Mouse (Mus musculus) heart, embryonic 12.5 days (tissue): Measurements from ENCODE around the gene Olfr26. TPM values are rescaled to one million over a fixed set of nuclear protein-coding genes. Genes with fewer than 3 reads are reported as not detected.
A peak's percentile ranks its signal among the peaks of the same experiment; 100 is the strongest.
"Not testable (repeated sequence)": the region's sequence is repeated elsewhere in the genome, so short reads cannot be mapped to it uniquely, and the experiment has no call there.

ENCODE experiments used
- ATAC-seq: fragments of 200-750 bp; cut with Nextera tagmentation; 2 replicates; pipeline ENCODE4 v1.8.0; 2017; ENCODE audit warnings: moderate TSS enrichment, moderate library complexity; ENCODE audit not compliant: insufficient number of reproducible peaks, low FRiP score
- H3K27ac ChIP-seq: fragments of 300-500 bp; sonication (generic); 2 replicates; pipeline ENCODE4 v1.5.1; 2016; ENCODE audit warnings: mild to moderate bottlenecking, moderate library complexity; ENCODE audit not compliant: poor library complexity, severe bottlenecking
- H3K27me3 ChIP-seq: fragments of 300-500 bp; sonication (generic); replicated peaks from 2 replicates; pipeline ENCODE4 v1.6.1; 2016; ENCODE audit warnings: mild to moderate bottlenecking, moderate library complexity
- H3K36me3 ChIP-seq: fragments of 300-500 bp; sonication (generic); 2 replicates; pipeline ENCODE4 v1.6.1; 2016; ENCODE audit warnings: mild to moderate bottlenecking, moderate library complexity
- H3K4me1 ChIP-seq: fragments of 300-500 bp; sonication (generic); replicated peaks from 2 replicates; pipeline ENCODE4 v1.6.1; 2016; ENCODE audit warnings: mild to moderate bottlenecking
- H3K4me2 ChIP-seq: fragments of 300-500 bp; sonication (generic); 2 replicates; pipeline ENCODE4 v1.6.1; 2016; ENCODE audit warnings: mild to moderate bottlenecking, moderate library complexity
- H3K4me3 ChIP-seq: fragments of 300-500 bp; sonication (generic); 2 replicates; pipeline ENCODE4 v1.5.1; 2016; ENCODE audit warnings: mild to moderate bottlenecking
- H3K9ac ChIP-seq: fragments of 300-500 bp; sonication (generic); 2 replicates; pipeline ENCODE4 v1.6.1; 2016; ENCODE audit warnings: mild to moderate bottlenecking, moderate library complexity
- H3K9me3 ChIP-seq: fragments of 300-500 bp; sonication (generic); replicated peaks from 2 replicates; pipeline ENCODE4 v1.6.1; 2016; ENCODE audit warnings: mild to moderate bottlenecking, moderate library complexity
- WGBS: fragments of 180-500 bp; shearing (Covaris S2); methylation state at CpG from one replicate; pipeline ENCODE4 v1.1.7; 2016; 5-methylcytosine and 5-hydroxymethylcytosine counted together
- polyA plus RNA-seq: library from polyadenylated mRNA; unstranded; fragments of >200 nt; fragmentation: Nextera tagmentation; extraction: Ambion mirVana; gene quantifications from 2 replicates; pipeline ENCODE4 v1.2.1, GENCODE M21; 2016

Olfr26 gene
- polyA plus RNA-seq: not detected in 2 replicates

GRCm38 (mm10) chr9:38854760-38855159 lies at the start of gene Olfr26:
Olfr26 (plus strand) TSS chr9:38855060.
- H3K9me3 ChIP-seq: no peaks in the 10 kb centered on the region
- no peak for ATAC-seq
- no peak within 1 kb of the TSS for H3K9ac ChIP-seq
- H3K4me1 ChIP-seq: no peaks in the 10 kb centered on the region
- H3K4me3 ChIP-seq: no peak within 1 kb of the TSS
- H3K27ac ChIP-seq: no peak within 1 kb of the TSS
- H3K36me3 ChIP-seq: no peaks in the 10 kb centered on the region
- no peaks in the 10 kb centered on the region for H3K27me3 ChIP-seq
- H3K4me2 ChIP-seq: no peak within 1 kb of the TSS

DNA sequence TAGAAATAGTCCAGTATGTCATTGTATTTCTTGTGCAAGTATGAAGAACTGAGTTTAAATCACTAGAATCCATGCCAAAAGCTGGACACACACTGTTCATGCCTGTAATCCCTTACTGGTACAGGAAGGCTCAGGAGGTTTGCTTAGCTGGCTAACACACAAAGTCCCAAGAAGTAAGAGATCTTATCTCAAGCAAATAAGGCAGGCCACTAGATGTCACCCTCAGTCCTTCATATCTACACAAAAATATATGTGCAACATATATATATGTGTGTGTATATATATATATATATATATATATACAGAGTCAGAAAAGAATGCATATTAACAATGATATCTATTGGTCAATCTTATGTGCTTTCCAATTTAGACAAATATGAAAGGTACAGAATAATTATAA lies 49.2 kb upstream of the Olfr26 start:
- no peak for ATAC-seq
- Histone ChIP-seq H3K4me1 (no peaks in the 10 kb centered on the region), H3K27ac (no peak overlapping the region), H3K36me3 (no peaks in the 10 kb centered on the region), H3K9me3 (no peaks in the 10 kb centered on the region), H3K4me3 (no peak overlapping the region), H3K27me3 (no peaks in the 10 kb centered on the region), H3K4me2 (no peak overlapping the region), H3K9ac (no peak overlapping the region)

DNA sequence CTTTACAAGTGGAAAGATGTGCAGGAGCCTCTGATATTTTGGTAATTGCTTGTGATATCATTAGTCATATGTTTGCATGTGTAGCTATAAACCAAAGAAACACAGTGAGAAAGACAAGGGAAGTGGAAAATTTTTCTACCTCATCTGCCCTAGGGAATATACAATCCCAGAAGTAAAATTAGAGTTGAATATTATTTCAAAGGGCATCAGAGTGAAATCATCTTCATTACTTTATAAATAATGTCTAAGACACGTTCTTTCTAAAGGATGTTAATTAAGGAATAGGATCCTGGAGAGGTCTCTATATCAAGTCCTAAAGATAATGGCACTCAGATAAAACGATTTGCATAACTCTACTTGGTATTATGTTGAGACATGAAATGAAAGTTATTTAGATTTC lies 40.5 kb upstream of the Olfr26 start, which contains the start of gene Olfr922:
Gene Olfr922 (plus strand): TSS at position 301 of the 400 bp plus-strand sequence.
- no peaks in the 10 kb centered on the region for H3K4me1 ChIP-seq
- H3K9ac ChIP-seq: no peak within 1 kb of the TSS
- H3K36me3 ChIP-seq: no peaks in the 10 kb centered on the region
- no peaks in the 10 kb centered on the region for H3K27me3 ChIP-seq
- no peak within 1 kb of the TSS for H3K4me3 ChIP-seq
- H3K27ac ChIP-seq: no peak within 1 kb of the TSS
- WGBS: 62% methylated on average over 2 of the region's 2 CpGs
- no peak for ATAC-seq
- H3K4me2 ChIP-seq: no peak within 1 kb of the TSS
- no peaks in the 10 kb centered on the region for H3K9me3 ChIP-seq

DNA sequence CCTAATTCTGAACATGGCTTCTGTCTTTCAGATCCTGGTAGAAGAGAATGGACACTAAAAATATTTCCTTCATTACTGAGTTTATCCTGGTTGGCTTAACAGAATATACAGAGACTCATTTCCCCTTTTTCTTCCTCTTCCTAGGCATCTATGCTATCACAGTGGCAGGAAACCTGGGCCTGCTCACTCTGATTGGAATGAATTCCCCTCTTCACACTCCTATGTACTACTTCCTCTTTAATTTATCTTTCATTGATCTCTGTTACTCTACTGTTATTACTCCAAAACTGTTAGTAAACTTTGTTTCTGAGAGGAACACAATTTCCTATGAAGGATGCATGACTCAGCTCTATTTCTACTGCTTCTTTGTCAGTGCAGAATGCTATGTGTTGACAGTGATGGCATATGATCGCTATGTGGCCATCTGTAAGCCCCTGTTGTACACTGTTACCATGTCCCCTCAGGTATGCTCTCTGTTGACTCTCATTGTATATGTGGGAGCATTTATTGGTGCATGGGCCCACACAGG lies 39.3 kb upstream of the Olfr26 start:
- Histone ChIP-seq H3K36me3 (no peaks in the 10 kb centered on the region), H3K4me1 (no peaks in the 10 kb centered on the region), H3K27me3 (no peaks in the 10 kb centered on the region), H3K4me3 (no peak overlapping the region), H3K4me2 (no peak overlapping the region), H3K9me3 (no peaks in the 10 kb centered on the region), H3K9ac (no peak overlapping the region), H3K27ac (no peak overlapping the region)
- ATAC-seq: no peak
- WGBS: 81% methylated on average over 1 of the region's 1 CpGs

DNA sequence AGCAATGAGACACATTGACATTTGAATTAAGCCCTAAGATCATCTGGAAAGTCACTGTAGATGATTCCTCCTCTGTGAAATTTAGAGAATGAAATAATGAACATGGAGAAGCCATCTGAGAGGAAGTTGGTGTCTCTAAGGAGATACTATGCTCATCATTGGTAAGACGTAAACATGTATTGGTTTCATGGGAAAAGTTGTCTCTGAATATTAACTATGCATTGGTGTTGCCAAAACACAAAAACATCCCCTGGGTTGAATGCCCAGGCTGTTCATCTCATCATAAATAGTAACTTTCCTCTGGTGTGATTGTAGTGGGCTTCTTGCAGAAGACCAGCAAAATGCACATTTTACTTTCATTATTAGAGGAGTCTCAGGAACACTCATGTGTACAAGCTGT lies 28.6 kb upstream of the Olfr26 start, which contains the start of gene Olfr923:
Gene Olfr923 (plus strand): TSS at position 301 of the 400 bp plus-strand sequence.
- no peaks in the 10 kb centered on the region for H3K4me1 ChIP-seq
- H3K27me3 ChIP-seq: no peaks in the 10 kb centered on the region
- 78% methylated on average over 1 of the region's 1 CpGs for WGBS
- H3K4me2 ChIP-seq: no peak within 1 kb of the TSS
- no peaks in the 10 kb centered on the region for H3K36me3 ChIP-seq
- H3K9ac ChIP-seq: no peak within 1 kb of the TSS
- H3K9me3 ChIP-seq: no peaks in the 10 kb centered on the region
- H3K27ac ChIP-seq: no peak within 1 kb of the TSS
- ATAC-seq: no peak
- H3K4me3 ChIP-seq: no peak within 1 kb of the TSS

GRCm38 (mm10) chr9:38833027-38833426 lies 21.8 kb upstream of the Olfr26 start:
- H3K4me2 ChIP-seq: peak overlapping the region; percentile 33
- no peaks in the 10 kb centered on the region for H3K9me3 ChIP-seq
- ATAC-seq: 0 out of 2 replicates have a peak, but pooled peaks have one; percentile 36
- H3K4me3 ChIP-seq: no peak overlapping the region
- H3K27me3 ChIP-seq: no peaks in the 10 kb centered on the region
- 23% methylated on average over 2 of the region's 2 CpGs for WGBS
- H3K36me3 ChIP-seq: no peaks in the 10 kb centered on the region
- H3K27ac ChIP-seq: no peak overlapping the region
- H3K4me1 ChIP-seq: peaks cover 5% of the 10 kb centered on the region
- no peak overlapping the region for H3K9ac ChIP-seq

DNA sequence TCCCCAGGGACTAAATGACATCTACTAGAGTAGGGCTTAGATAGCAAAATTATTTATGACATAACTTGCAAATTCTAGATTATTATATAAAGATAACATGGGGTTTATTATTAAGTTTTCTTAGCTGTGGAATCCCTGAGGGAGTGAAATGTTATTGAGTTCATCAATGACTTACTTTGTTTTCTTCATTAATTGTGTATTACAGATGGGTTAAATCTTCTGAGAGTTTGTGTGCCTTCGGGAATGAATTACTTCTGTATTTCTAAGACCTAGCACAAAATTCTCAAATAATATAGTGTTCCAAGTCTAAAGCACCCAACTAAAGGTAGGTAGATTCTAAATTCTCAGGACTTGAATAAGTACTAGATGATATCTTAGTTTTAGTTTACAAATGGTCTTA lies 10.7 kb upstream of the Olfr26 start, which contains the start of gene Olfr924:
Gene Olfr924 (plus strand): TSS at position 301 of the 400 bp plus-strand sequence.
- Histone ChIP-seq H3K36me3 (no peaks in the 10 kb centered on the region), H3K27ac (no peak within 1 kb of the TSS), H3K4me3 (no peak within 1 kb of the TSS), H3K4me2 (no peak within 1 kb of the TSS), H3K9me3 (no peaks in the 10 kb centered on the region), H3K9ac (no peak within 1 kb of the TSS), H3K27me3 (no peaks in the 10 kb centered on the region), H3K4me1 (no peaks in the 10 kb centered on the region)
- 72% methylated on average over 1 of the region's 1 CpGs for WGBS
- no peak for ATAC-seq

DNA sequence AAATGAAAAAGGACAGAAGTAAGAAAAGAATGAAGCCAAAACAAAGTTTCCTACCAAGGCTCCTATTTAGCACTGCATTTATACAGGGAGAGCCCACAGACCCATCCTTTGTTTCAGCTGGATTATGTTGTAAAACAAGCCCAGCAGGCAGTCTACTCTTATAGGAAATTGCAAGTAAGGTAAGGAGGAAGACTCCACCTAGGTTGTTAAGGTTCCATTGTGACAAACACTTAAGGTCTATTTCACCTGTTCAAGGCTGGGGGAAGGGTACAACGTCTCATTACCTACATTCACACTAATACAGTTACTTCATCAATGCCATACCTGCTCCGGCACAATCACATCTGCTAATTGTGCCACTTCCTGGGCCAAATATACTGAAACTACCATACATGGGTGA lies 20.0 kb downstream of the Olfr26 start:
- not testable (repeated sequence) for H3K9ac ChIP-seq, H3K36me3 ChIP-seq, H3K4me3 ChIP-seq, H3K4me2 ChIP-seq, ATAC-seq, H3K4me1 ChIP-seq, H3K27ac ChIP-seq, H3K9me3 ChIP-seq, H3K27me3 ChIP-seq
- WGBS: 52% methylated on average over 2 of the region's 2 CpGs

DNA sequence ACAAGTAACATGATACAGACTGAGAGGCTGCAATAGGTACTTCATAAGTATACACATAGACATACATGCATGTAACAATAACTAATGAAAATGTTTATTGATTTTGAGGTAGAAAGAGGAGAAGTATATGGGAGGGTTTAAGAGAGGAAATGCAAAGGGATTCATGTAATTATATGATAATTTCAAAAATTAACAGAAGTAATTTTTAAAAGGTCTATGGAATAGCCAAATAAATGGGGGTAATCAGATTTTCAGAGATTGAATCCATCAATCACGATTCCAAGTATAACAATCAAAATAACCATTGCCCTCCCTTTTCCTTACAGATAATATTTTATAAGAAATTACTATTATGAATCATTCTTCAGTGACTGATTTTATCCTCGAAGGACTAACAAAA lies 22.0 kb downstream of the Olfr26 start, which contains the start of gene Olfr926:
Gene Olfr926 (plus strand): TSS at position 301 of the 400 bp plus-strand sequence.
- H3K9ac ChIP-seq: no peak within 1 kb of the TSS
- no peaks in the 10 kb centered on the region for H3K36me3 ChIP-seq
- H3K4me2 ChIP-seq: no peak within 1 kb of the TSS
- H3K9me3 ChIP-seq: peaks cover 11% of the 10 kb centered on the region
- no peaks in the 10 kb centered on the region for H3K4me1 ChIP-seq
- no peak within 1 kb of the TSS for H3K4me3 ChIP-seq
- no peak within 1 kb of the TSS for H3K27ac ChIP-seq
- no peak for ATAC-seq
- 80% methylated on average over 2 of the region's 2 CpGs for WGBS
- no peaks in the 10 kb centered on the region for H3K27me3 ChIP-seq

Other genes with a start within 250 kb of the Olfr26 start
- gene Olfr914, start 250.0 kb upstream of the Olfr26 start, polyA plus RNA-seq: not detected in 2 replicates
- not detected in 2 replicates for gene Olfr916, start 195.2 kb upstream of the Olfr26 start, polyA plus RNA-seq
- not detected in 2 replicates for gene Olfr917, start 189.2 kb upstream of the Olfr26 start, polyA plus RNA-seq
- not detected in 2 replicates for gene Olfr918, start 180.5 kb upstream of the Olfr26 start, polyA plus RNA-seq
- gene Olfr919, start 151.4 kb upstream of the Olfr26 start, polyA plus RNA-seq: not detected in 2 replicates
- 19.3 and 21.3 TPM in 2 replicates for gene Vwa5a, start 136.8 kb upstream of the Olfr26 start, polyA plus RNA-seq
- gene Olfr920, start 102.8 kb upstream of the Olfr26 start, polyA plus RNA-seq: 0.03 TPM in 1 of 2 replicates, not detected in the other
- not detected in 2 replicates for gene Olfr921, start 82.0 kb upstream of the Olfr26 start, polyA plus RNA-seq
- gene Olfr922, start 40.4 kb upstream of the Olfr26 start, polyA plus RNA-seq: not detected in 2 replicates
- not detected in 2 replicates for gene Olfr923, start 28.5 kb upstream of the Olfr26 start, polyA plus RNA-seq
- not detected in 2 replicates for gene Olfr924, start 10.6 kb upstream of the Olfr26 start, polyA plus RNA-seq
- gene Olfr926, start 22.1 kb downstream of the Olfr26 start, polyA plus RNA-seq: not detected in 2 replicates
- not detected in 2 replicates for gene Olfr930, start 74.7 kb downstream of the Olfr26 start, polyA plus RNA-seq
- not detected in 2 replicates for gene Olfr933, start 117.3 kb downstream of the Olfr26 start, polyA plus RNA-seq
- gene Olfr934, start 133.3 kb downstream of the Olfr26 start, polyA plus RNA-seq: not detected in 2 replicates
- not detected in 2 replicates for gene Olfr935, start 144.6 kb downstream of the Olfr26 start, polyA plus RNA-seq
- gene Olfr146, start 168.3 kb downstream of the Olfr26 start, polyA plus RNA-seq: not detected in 2 replicates
- gene Olfr937, start 209.9 kb downstream of the Olfr26 start, polyA plus RNA-seq: not detected in 2 replicates
- gene Olfr938, start 223.8 kb downstream of the Olfr26 start, polyA plus RNA-seq: not detected in 2 replicates